Mouse (Mus musculus): Measurements from ENCODE around the gene Plekho2.

GRCm38 (mm10) chr9:65555001-65555405, 24.8 kb downstream of the Plekho2 start:
- TF ChIP-seq CTCF (IDR thresholded peaks at IDR 0.05; ENCODE audit: borderline replicate concordance, insufficient read depth, low read depth, low read length) (no peak), POLR2A (IDR thresholded peaks at IDR 0.05; ENCODE audit: borderline replicate concordance, insufficient read depth, low read length) (no peak)
